Mouse (Mus musculus) cerebellum, adult 2 months (tissue): ENCODE results near the gene Stard7. TPM values are rescaled to one million over a fixed set of nuclear protein-coding genes. Genes with fewer than 3 reads are reported as not detected.
A peak's percentile ranks its signal among the peaks of the same experiment; 100 is the strongest.
"Not testable (repeated sequence)": the region's sequence is repeated elsewhere in the genome, so short reads cannot be mapped to it uniquely, and the experiment has no call there.

Experiments used
- DNase-seq, 2 experiments: peaks; one replicate each; pipeline ENCODE4 v3.0.0; 2021
- H3K27ac ChIP-seq: fragments of 200-500 bp; 2 replicates; pipeline ENCODE4 v1.5.1; 2012; ENCODE audit warnings: low read length, control low read depth, inconsistent platforms; ENCODE audit not compliant: insufficient read depth
- H3K27me3 ChIP-seq: fragments of 200-500 bp; 2 replicates; pipeline ENCODE4 v1.6.1; 2012; ENCODE audit warnings: inconsistent platforms, mild to moderate bottlenecking, low read length, moderate library complexity; ENCODE audit not compliant: control insufficient read depth, insufficient read depth
- H3K4me1 ChIP-seq: fragments of 200-500 bp; 2 replicates; pipeline ENCODE4 v1.6.1; 2011; ENCODE audit warnings: low read length; ENCODE audit not compliant: control insufficient read depth, insufficient read depth
- H3K4me3 ChIP-seq: fragments of 200-500 bp; replicated peaks from 2 replicates; pipeline ENCODE3; 2011; ENCODE audit warnings: mild to moderate bottlenecking, low read depth, low read length, control low read depth; ENCODE audit not compliant: insufficient read depth
- CTCF ChIP-seq: fragments of 200-500 bp; IDR thresholded peaks from 2 replicates; pipeline ENCODE4 v1.5.1; 2011; ENCODE audit warnings: low read depth, mild to moderate bottlenecking, control low read depth, low read length, moderate library complexity, borderline replicate concordance; ENCODE audit not compliant: insufficient read depth
- POLR2A ChIP-seq: fragments of 200-500 bp; IDR thresholded peaks from 2 replicates; pipeline ENCODE4 v1.6.1; 2011; ENCODE audit warnings: low read length, control low read depth, borderline replicate concordance; ENCODE audit not compliant: insufficient read depth
- WGBS: fragments of 180-500 bp; shearing (Covaris S2); methylation state at CpG from one replicate; pipeline ENCODE4 v1.1.7; 2018; 5-methylcytosine and 5-hydroxymethylcytosine counted together
- polyA plus RNA-seq: library from polyadenylated mRNA; depleted of rRNA; stranded (reverse); fragments of >200 nt; gene quantifications from 2 replicates; pipeline ENCODE4 v1.2.3, GENCODE M21; 2012

Gene Stard7
- polyA plus RNA-seq, 1 experiment: 88.7 TPM

GRCm38 (mm10) chr2:127262480-127262879 is 7.5 kb upstream of the Stard7 start:
- TF ChIP-seq POLR2A: no peak
- no peak for TF ChIP-seq CTCF
- Histone ChIP-seq H3K27ac (no peak overlapping the region), H3K4me1 (no peaks in the 10 kb centered on the region), H3K27me3 (no peaks in the 10 kb centered on the region), H3K4me3 (no peak overlapping the region)
- no peak for DNase-seq

GRCm38 (mm10) chr2:127267854-127268253 is 2.2 kb upstream of the Stard7 start:
- DNase-seq: no peak
- H3K27ac ChIP-seq: no peak overlapping the region
- TF ChIP-seq CTCF: no peak
- H3K27me3 ChIP-seq: no peaks in the 10 kb centered on the region
- H3K4me1 ChIP-seq: no peaks in the 10 kb centered on the region
- 40% methylated on average over 4 of the region's 4 CpGs for WGBS
- H3K4me3 ChIP-seq: no peak overlapping the region

DNA sequence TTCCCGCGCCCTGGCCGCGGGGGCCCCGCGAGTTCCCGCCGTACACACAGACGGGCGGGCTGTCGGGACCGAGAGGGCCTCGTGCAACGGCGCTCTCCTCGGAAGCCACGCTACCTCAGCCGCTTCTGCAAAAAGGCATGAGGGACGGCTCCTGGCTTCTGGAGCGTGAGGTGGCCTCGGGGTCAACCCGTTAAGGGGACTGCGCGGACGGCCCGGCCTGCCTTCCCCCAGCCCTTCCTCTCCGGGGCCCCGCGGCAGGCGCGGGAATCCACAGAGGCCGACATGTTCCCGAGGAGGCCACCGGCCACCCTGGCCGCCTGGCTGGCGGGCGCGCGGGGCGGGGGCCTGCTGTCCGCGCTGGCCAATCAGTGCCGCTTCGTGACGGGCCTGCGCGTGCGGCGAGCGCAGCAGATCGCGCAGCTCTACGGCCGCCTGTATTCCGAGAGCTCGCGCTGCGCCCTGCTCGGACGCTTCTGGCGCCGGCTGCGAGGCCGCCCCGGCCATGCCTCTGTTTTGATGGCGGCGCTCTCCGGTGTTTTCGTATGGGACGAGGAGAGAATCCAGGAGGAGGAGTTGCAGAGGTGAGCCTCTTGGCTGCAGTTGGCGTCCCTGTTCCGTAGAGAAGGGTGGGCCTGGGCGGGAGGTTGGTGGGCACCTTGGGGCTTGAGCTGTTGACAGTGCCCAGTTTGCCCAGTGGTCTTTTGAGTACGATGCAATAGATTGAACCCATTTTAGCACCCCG is 453 bp downstream of the Stard7 start:
- DNase-seq: peak; percentile 88 to 92
- Histone ChIP-seq H3K27ac (peak overlapping the region; percentile 91), H3K27me3 (no peaks in the 10 kb centered on the region), H3K4me1 (no peaks in the 10 kb centered on the region; the same call in 1 of the 2 replicates), H3K4me3 (peak overlapping the region; percentile 89)
- TF ChIP-seq CTCF: no peak
- peak; percentile 39 for TF ChIP-seq POLR2A
- under 1% methylated on average over 75 of the region's 75 CpGs for WGBS

DNA sequence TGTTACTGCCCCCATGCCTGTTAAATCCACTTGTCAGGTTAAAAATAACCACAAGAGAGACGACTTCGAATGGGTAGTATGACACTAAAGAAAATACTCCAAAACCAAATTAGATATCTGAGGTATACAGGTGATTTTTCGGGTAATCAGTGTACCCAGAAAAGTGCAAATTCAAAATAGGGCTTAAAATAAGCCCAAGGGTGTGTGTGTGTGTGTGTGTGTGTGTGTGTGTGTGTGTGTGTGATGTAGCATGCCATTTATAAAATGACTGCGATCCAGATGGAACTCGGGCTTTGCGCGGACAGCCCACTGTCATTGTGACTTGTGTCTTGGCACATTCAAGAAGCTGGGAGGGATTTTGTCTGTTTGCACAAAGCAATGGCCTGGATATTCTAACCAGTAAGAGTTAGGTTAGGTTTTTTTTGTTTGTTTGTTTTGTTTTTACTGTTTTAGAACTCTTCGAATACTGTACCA is 1.1 kb downstream of the Stard7 start:
- WGBS: 5% methylated on average over 8 of the region's 8 CpGs
- Histone ChIP-seq H3K27ac (peak overlapping the region; percentile 29; the same call in 1 of the 2 replicates), H3K27me3 (no peaks in the 10 kb centered on the region), H3K4me3 (peak overlapping the region; percentile 89), H3K4me1 (no peaks in the 10 kb centered on the region; the same call in 1 of the 2 replicates)
- DNase-seq: peak in 1 of 2 experiments; percentile 66
- TF ChIP-seq CTCF (no peak), POLR2A (no peak)

DNA sequence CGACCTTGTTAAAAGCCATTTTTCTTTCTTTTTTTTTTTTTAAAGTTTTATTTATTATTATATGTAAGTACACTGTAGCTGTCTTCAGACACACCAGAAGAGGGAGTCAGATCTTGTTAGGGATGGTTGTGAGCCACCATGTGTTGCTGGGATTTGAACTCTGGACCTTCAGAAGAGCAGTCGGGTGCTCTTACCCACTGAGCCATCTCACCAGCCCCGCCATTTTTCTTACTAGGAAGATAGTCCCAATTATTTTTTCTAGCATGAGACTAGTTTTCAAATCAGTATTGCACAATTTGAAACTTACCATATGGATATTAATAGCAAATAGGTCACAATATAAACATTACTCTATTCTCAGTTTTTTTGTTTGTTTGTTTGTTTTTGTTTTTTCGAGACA is 2.0 kb downstream of the Stard7 start:
- not testable (repeated sequence) for H3K27ac ChIP-seq, H3K4me1 ChIP-seq, DNase-seq, H3K27me3 ChIP-seq, H3K4me3 ChIP-seq
- WGBS: 84% methylated on average over 4 of the region's 4 CpGs

GRCm38 (mm10) chr2:127272806-127273205 is 2.8 kb downstream of the Stard7 start:
- WGBS: 96% methylated on average over 3 of the region's 3 CpGs
- H3K27ac ChIP-seq: no peak overlapping the region
- TF ChIP-seq POLR2A (no peak), CTCF (no peak)
- H3K4me3 ChIP-seq: no peak overlapping the region
- no peaks in the 10 kb centered on the region for H3K27me3 ChIP-seq
- no peak for DNase-seq
- no peaks in the 10 kb centered on the region; the same call in 1 of the 2 replicates for H3K4me1 ChIP-seq

DNA sequence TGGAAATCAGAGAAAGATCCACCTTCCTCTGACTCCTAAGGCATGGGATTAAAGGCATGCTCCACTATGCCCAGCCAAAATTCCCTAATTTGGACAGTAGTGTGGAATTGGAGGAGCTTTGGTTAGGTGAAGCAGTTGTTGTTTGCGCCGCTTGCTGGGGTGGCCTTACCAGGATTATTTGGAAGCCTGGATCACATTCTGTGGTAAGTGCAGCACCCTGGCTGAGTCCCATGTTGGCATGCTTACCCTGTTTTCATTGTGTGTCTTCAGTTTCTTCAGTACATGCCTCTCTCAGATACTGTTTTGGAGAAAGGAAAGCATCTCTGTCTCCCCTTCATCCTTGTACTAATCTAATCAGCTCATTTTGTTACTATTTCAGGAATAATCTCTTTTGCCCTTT is 4.6 kb downstream of the Stard7 start:
- DNase-seq: no peak
- Histone ChIP-seq H3K4me3 (no peak overlapping the region), H3K27ac (no peak overlapping the region), H3K4me1 (peaks cover 4% of the 10 kb centered on the region; the same call in 1 of the 2 replicates), H3K27me3 (no peaks in the 10 kb centered on the region)
- no peak for TF ChIP-seq CTCF
- TF ChIP-seq POLR2A: no peak
- WGBS: 13% methylated on average over 2 of the region's 2 CpGs

DNA sequence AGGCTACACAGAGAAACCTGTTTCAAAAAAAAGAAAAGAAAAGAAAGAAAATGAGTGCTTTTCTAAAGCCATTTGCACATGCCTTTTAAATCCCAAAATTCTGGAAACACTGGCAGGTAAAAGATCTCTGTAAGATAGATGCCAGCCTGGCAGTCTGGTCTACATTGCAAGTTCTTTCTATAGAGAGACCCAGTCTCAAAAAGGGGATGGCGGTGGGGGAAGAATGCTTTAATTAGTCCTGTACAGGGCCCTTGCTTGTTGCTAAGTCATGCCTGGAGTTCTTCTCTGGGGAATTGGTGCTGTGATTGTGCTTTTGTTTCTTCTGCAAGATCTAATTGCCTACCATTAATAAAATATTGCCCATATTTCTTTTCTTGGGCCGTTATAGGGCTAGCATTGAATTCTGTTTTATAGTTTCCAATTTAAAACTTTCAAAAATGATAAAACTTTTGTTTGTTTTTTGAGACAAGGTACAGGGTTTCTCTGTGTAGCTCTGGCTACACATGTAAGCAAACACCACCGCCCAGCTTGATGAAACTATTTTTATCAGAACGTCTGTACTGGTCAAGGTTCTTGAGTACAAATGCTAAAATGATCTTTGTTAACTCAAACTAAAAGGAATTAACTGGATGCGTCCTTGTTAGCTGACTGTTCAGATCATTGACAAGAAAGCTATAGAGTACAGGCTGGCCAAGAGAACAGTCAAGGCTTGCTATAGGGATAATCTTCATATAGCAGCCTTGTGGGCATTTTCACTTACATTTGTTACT is 5.7 kb downstream of the Stard7 start:
- 59% methylated on average over 5 of the region's 5 CpGs for WGBS
- H3K27me3 ChIP-seq: no peaks in the 10 kb centered on the region
- TF ChIP-seq CTCF (no peak), POLR2A (no peak)
- peaks cover 4% of the 10 kb centered on the region; the same call in 1 of the 2 replicates for H3K4me1 ChIP-seq
- H3K4me3 ChIP-seq: no peak overlapping the region
- H3K27ac ChIP-seq: no peak overlapping the region
- no peak for DNase-seq
